Mouse (Mus musculus) B cell, adult 2 months (primary cell): ENCODE data around the gene Taf12.
"Not testable (repeated sequence)": the region's sequence is repeated elsewhere in the genome, so short reads cannot be mapped to it uniquely, and the experiment has no call there.

Source experiments
- DNase-seq, 2 experiments: peaks; one replicate each; pipeline ENCODE4 v3.0.0; 2022

Taf12 gene

DNA sequence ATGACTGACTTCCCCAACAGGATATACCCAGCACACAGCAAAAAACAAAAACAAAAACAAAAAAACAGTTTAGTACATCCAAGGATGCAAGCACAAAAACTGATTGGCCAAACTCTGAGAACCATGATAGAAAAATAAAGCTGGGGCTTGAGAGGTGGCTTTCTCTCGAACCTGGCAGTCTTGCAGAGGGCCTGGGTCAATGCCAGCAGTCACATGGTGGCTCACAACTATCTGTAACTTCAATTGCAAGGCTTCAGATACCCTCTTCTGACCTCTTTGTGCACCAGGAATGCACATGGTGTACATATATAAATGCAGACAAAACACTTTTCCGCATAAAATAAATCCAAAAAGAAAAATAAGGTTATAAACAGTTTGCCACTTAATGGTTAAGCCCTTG is 1.0 kb upstream of the Taf12 start:
- no peak for DNase-seq

GRCm38 (mm10) chr4:132275949-132276348 is 1.8 kb downstream of the Taf12 start:
- no peak for DNase-seq

- DNase-seq, result not testable (repeated sequence)
These were observed 14.7 kb downstream of the Taf12 start for GRCm38 (mm10) chr4:132288840-132289239.

DNA sequence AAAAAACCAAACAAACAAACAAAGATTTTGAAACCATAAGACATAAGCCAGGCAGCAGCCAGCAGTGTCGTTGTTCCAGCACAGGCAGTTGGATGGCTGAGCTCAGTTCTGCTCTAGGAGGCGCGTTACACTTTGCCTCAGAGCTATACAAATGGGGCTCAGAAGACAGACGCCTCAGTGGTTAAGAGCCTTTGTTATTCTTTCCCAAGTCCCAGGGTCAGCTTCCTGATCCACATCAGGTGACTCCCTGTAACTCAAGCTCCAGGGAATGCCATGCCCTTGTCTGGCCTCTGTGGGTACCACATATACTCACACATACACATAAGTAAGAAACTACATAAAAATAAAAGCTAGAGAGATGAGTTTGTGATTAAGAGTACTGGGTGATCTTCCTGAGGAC is 16.9 kb downstream of the Taf12 start:
- DNase-seq, result no peak

GRCm38 (mm10) chr4:132291624-132292335 is 17.6 kb downstream of the Taf12 start:
- no peak for DNase-seq

DNA sequence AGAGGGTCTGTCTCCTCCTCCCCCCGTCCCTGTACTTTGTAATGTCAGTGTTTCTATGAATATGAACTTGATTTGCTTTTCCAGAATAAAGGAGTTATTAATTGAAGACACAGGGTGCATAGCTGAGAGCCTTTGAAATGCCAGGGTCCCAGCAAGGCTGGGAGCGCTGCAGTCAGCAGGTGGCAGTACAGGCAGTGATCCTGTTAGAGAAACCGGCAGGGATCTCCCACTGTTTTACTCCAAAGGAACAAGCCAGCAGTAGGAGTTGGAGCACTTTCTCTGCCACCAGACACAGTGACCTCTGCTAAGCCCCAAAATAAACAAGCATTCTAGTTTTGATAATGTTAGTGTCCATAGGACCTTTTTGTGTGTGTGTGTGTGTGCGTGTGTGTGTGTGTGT is 18.8 kb downstream of the Taf12 start:
- DNase-seq, result no peak

GRCm38 (mm10) chr4:132293682-132294240 is 19.6 kb downstream of the Taf12 start:
- DNase-seq, result no peak

- peak in 1 of 2 experiments; percentile 12 for DNase-seq
These were observed 21.7 kb downstream of the Taf12 start for GRCm38 (mm10) chr4:132295696-132296390.

DNA sequence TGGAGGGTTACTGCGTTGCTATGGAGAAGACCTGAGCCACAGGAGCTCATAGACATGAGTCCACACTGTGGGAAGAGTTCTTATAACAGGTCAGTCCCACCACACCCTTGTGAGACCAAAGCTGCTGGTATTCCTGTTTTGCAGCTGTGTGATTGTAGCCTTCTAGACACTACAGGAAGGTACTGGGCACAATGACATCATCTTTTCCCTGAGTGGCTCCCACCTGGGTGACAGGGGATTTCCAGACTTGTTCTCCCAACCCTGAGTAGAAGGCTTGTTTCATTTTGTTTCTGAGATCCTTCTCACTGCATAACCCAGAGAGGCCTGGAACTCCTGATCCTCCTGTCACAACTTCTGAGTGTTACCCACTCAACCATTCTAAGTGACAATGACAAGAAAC is 25.7 kb downstream of the Taf12 start:
- DNase-seq, result no peak

- DNase-seq, result no peak
These were observed 27.3 kb downstream of the Taf12 start for GRCm38 (mm10) chr4:132301486-132301885.

- DNase-seq, result no peak
These were observed 28.1 kb downstream of the Taf12 start for GRCm38 (mm10) chr4:132301965-132302938.

DNA sequence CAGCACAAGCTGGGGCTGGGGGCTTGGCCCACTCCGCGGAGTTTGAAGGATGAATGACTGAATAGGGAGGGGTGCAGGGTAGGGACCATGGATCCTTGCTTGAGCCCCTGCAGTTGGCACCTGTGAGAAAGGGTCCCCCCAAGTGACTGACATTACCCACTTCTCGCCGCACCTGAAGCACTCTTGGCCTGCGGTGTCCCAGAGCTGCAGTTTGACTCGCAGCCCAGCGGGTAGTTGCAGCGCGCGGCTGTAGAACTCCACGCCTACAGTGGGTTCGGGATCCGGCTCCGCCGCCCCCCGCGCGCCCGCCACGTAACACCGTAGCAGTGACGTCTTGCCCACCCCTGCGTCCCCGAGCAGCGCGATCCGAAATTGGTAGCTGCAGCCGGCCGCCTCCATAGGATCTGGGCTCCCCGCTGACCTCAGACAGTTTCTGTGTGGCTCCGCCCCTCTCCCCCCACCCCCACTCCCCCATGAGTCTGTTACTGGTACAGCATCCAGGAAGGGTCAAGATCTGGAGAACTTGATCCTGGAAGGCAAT is 28.8 kb downstream of the Taf12 start, which contains the start of gene Rab42:
Gene Rab42 (minus strand): TSS at position 447 of the 541 bp plus-strand sequence.
- peak; percentile 62 to 66 for DNase-seq

- not testable (repeated sequence) for DNase-seq
These were observed 29.3 kb downstream of the Taf12 start for GRCm38 (mm10) chr4:132303484-132303883.

GRCm38 (mm10) chr4:132305276-132305675 is 31.1 kb downstream of the Taf12 start:
- DNase-seq, result no peak

DNA sequence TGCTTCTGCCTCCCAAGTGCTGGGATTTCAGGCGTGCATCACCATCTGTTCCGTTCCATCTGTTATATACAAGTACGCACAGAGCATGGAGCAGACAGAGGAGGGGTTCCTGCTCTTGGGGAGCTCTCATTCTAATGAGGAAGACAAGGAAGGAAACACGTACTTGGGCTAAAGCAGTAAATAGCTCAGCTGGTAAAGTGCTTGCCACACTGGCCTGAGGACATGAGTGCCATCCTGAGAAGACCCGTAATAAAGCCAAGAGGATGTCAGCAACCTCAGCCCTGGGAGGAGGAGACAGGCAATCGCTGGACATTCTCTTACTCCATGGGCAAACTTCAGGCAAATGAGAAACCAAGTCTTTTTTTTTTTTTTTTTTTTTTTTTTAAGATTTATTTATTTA is 31.8 kb downstream of the Taf12 start:
- DNase-seq, result no peak

DNA sequence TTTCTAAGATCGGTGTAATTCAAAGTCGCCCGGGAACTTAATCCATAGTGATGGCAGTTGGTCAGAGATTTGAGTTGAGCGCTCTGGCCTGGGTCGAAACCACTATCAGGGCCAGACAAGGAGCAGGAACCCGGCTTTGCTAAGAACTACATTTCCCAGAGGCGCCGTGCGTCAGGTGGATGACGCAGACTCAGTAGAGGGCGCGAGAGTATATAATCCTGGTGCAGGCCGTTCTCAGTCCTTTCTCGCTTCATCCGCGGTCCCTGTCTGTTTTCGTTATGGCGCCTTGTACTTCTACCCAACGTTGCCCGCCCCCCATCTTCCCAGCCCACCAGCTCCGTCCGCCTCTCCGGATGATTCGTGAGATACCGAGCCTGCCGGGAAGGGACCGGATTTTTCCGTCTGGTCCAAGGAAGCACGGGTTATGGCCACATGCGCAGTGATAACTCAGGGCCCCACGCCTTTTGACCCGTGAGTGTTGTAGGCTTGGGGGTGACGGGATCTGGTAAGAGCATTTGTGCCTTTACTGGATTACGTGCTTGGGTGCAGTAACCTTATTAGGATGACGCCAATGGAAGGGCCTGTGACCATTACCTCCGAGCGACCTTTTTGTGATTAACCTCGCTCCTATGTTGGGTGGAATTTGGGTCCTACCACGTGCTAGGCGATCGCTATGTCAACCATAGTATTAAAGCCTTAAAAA is 34.4 kb downstream of the Taf12 start:
- DNase-seq, result peak; percentile 89 to 90

GRCm38 (mm10) chr4:132309140-132309848 is 35.1 kb downstream of the Taf12 start:
- DNase-seq, result peak; percentile 28 to 40

DNA sequence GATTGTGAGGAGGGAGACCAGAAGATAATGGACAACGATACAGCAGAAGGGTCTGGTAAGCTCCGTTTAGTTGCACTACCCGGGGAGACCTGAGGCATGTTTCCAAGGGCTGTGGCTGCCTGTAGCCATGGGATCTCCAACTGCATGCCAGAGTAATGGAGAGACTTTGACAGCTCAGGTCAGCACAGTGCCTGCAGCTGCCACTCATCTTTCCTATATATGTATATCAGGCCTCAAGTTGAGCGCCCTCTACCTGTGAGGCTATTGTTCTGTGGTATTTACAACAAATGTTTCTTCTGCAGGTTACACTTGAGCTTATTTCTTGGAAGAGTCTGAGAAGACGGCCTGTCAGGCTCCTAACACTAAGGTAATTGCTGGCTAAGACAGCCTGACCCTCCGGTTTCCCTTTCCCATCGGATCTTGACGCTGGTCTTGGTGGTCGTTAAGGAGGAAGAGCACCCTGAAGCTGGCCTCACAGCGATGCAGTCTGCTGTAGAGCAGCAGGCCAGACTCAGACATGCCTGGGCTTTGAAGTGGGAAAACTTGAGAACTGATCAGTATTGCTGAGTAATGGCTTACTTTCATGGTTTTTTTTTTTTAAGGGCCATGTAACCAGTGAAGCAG is 35.8 kb downstream of the Taf12 start:
- DNase-seq, result peak; percentile 73 to 78

DNA sequence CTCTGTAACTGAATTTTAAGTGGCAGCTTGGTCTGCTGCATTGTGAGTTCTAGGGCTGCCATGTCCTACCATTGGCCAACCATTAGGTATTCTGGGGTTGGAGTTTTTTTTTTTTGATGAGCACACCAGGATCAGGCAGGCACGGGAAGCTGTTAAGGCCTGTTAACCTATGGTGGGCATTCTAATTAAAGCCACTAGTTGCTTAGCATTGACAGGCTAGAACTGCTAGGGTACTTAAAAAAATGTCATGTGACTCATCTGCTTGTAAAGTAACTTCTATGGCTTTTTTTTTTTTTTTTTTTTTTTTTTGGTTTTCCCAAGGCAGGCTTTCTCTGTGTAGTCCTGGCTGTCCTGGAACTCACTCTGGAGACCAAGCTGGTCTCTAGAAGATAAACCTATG is 37.0 kb downstream of the Taf12 start:
- DNase-seq, result no peak

- no peak for DNase-seq
These were observed 37.6 kb downstream of the Taf12 start for GRCm38 (mm10) chr4:132311801-132312200.

DNA sequence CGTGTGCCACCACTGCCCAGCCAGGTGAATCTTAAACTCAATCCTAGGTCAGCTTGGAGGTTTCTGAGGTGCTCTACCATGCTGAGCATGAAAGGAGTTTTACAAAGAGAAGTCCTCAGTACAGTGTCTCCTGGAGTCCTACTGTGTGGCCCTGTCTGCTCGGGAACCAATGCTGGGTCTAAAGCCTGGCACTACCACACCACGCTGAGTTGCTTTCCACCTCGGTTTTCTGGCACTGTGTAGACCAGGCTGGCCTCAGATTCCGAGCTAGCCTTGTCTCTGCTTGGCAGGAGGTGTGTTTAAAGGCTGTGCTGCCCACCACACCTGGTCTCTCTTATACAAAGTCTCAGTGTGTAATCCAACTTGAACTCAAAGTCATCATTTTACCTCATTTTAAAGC is 38.5 kb downstream of the Taf12 start:
- no peak for DNase-seq
